Mouse (Mus musculus) monocyte, adult 2 months (primary cell): ENCODE measurements around the gene Defb33.

Source experiments
- DNase-seq, 2 experiments: peaks; one replicate each; pipeline ENCODE4 v3.0.0; 2022; ENCODE audit warnings: low spot score in 2 of 2, low read depth in 1 of 2

Defb33 gene

DNA sequence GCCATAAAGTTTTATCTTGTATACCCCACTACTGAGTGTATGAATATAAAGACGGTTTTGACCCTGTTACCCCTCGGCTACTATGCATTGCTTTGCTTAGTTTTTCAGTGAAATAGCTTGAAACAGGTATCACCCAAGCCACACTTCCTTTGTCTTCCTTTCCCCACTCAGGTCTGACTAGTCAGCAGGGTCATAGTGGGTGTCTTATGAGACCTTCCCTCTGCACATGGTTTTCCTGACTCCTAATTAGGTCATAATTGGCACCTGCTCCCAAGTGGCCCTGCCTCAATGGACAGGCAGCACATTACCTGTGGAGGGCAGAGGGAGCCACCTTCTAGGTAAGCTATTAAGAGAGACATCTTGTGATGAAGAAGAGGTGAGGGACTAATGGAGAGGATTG is at the start of gene Defb33:
TSS of gene Defb33 (plus strand) at position 301 of the 400 bp plus-strand sequence.
- DNase-seq = no peak

DNA sequence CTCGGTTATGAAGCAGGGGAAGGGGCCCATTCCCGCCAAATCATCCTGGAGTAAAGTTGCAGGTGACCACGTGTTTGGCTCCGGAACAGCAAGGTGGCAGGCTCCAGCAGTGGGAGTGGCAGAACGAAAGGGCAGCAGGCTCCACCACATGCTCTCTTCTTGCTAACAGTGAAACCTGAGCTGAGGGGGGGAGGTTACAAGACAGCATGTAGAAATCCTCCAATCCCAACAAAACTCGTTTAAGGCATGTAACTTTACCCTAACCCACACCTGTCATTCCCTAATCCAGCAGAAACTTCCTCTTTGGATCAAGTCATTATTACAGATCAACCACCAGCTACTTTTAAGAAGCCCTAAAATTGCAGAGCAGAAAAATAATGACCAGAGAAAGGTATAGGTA is 17.9 kb upstream of the Defb33 start:
- DNase-seq = no peak

DNA sequence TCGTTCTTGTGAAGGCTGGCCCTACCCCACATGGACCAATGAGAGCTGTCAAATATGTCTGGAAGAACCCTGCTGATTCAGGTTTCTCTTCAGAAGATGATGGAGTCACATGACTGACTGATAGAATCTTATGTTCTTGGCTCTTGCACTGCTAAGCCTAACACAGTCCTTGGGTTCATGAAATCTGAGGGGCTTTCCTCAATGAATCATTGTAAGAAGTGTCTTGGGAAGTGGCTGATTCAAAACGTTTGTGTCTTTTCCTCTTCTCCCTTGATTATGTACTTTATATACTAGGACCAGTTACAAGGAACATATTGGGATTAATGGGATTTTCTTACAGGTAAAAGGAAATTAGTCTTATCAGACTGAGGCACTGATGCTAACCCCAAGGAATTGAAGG is 10.1 kb downstream of the Defb33 start, which contains the start of gene Gm15056:
TSS of gene Gm15056 (minus strand) at position 101 of the 400 bp plus-strand sequence.
- DNase-seq = no peak

DNA sequence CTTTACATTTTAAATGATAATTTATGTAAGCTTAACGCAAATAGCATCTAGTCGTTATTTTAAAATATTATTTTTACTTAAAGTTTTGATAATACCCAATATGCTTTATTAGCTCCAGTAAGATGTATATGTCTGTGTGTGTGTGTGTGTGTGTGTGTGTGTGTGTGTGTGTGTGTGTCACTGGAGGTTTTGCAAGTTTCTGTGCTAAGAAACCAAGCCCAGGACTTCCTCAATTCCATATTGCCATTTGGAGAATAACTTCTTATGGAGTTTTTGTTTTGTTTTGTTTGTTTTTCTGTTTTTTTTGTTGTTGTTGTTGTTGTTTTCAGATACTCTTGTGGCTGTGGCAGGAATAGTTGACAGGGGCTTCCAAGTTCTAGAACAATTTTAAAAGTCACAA is 14.7 kb downstream of the Defb33 start:
- no peak for DNase-seq

DNA sequence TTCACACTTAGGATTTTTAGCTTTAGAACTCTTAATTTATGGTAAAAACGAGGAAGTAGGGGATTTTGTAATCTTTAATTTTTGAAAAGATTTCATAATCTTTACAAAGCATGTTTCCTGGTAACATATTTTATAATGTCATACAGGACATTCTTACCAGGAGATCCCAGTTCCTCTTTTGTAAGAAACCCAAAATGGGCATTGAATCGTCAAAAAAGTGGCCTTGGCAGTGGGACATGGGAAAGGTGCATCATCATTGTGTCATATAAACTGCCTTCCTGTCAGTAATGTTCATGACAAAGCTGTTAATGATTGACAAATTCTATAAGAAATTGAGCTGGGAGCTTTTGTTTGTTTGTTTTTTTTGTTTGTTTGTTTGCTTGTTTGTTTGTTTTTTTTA is 15.8 kb downstream of the Defb33 start:
- DNase-seq = no peak

DNA sequence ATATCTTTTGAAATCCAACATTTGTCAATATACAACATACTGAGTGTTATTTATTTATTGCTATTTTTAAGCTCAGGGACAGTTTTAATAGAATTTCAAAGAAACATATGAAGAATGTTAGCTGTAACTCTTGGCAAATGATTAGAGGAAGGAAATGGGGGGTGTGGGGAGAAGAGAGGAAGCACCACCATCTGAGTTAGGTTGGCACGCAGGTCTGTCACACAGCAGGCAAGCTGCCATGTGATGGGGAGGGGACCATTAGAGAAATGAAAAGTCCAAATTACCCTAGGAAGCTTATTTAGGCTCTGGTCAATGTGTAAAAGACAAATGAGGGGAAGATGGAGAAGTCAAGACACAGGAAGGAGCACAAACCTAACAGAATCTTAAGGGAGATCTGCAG is 19.8 kb downstream of the Defb33 start:
- DNase-seq = no peak

DNA sequence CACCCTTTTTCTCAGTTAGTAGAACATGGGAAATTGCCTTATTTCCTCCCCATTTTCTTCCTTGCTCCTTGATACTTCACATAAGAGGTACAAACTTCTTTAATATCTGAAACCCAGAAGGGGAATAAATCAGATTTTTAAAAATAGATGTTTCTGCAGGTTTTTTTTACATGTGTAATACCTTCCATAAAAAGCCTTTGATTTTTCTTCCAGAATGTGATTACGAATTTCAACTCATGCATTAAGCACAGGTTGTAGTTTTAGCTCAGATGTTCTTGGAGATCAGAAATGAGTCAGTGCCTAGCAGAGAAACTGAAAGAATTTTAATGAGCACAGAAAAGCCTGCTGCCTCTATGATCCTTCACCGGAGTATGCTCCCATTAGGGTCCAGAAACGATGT is 29.5 kb downstream of the Defb33 start, which contains the start of gene Gm6040:
TSS of gene Gm6040 (minus strand) at position 101 of the 400 bp plus-strand sequence.
- DNase-seq = no peak

DNA sequence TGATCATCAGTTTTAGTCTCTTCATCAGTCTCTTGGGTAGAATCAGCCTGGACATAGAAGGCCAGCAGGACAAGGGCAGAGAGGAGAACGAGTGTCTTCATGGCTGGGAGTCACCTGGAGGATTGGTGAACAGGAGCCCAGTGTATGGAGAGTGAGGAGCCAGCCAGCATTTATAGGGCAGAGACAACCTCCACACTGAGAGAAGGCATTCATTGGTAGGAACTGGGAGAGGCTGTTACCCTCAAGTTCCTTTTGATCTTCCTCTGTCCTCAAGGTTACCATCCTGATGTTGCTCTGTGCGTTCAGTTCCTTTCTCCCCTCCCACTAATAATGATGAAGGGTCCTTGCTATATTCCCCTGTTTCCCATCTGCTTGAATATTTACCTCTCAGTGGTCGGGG is 52.1 kb downstream of the Defb33 start, which contains the start of gene AY761185:
TSS of gene AY761185 (minus strand) at position 101 of the 400 bp plus-strand sequence.
- no peak for DNase-seq
